Mouse (Mus musculus) olfactory bulb, adult 2 months (tissue): Measurements from ENCODE around the gene Gpr162.
A peak's percentile ranks its signal among the peaks of the same experiment; 100 is the strongest.

ENCODE experiments used
- CTCF ChIP-seq: fragments of 200-500 bp; IDR thresholded peaks from 2 replicates; pipeline ENCODE4 v1.5.1; 2012; ENCODE audit warnings: low read depth, mild to moderate bottlenecking, low read length, moderate library complexity; ENCODE audit not compliant: insufficient read depth
- POLR2A ChIP-seq: fragments of 200-500 bp; IDR thresholded peaks from 2 replicates; pipeline ENCODE4 v1.6.1; 2012; ENCODE audit warnings: mild to moderate bottlenecking, low read depth, low read length, moderate library complexity; ENCODE audit not compliant: insufficient read depth

- peak; percentile 23; the same call in 1 of the 2 replicates for TF ChIP-seq CTCF
- TF ChIP-seq POLR2A: no peak
Measured at GRCm38 (mm10) chr6:124847305-124847704, 16.5 kb downstream of the Gpr162 start.
